Mouse (Mus musculus) layer of hippocampus, postnatal 10 days (tissue): ENCODE results near the gene Chrnb1. TPM values are rescaled to one million over a fixed set of nuclear protein-coding genes. Genes with fewer than 3 reads are reported as not detected.
A peak's percentile ranks its signal among the peaks of the same experiment; 100 is the strongest.

ENCODE experiments used
- DNase-seq, 2 experiments: peaks; one replicate each; pipeline ENCODE4 v3.0.0; 2021; ENCODE audit warnings: low spot score in 2 of 2
- long read RNA-seq: library from polyadenylated mRNA; stranded (forward); transcript quantifications from one replicate; pipeline ENCODE4 v2.0.0, GENCODE M21; 2023
- total RNA-seq, 2 experiments: library from RNA; stranded (reverse); gene quantifications; 2 replicates each; pipeline ENCODE4 v1.2.3; 2021

Chrnb1 gene
- 1 to 10 TPM; 1.1 to 1.6 TPM for total RNA-seq
- long read RNA-seq, partial matches to known transcripts = 1 of 1 reads
- long read RNA-seq, other reads (novel, unspliced or antisense) = 0 of 1 reads

DNA sequence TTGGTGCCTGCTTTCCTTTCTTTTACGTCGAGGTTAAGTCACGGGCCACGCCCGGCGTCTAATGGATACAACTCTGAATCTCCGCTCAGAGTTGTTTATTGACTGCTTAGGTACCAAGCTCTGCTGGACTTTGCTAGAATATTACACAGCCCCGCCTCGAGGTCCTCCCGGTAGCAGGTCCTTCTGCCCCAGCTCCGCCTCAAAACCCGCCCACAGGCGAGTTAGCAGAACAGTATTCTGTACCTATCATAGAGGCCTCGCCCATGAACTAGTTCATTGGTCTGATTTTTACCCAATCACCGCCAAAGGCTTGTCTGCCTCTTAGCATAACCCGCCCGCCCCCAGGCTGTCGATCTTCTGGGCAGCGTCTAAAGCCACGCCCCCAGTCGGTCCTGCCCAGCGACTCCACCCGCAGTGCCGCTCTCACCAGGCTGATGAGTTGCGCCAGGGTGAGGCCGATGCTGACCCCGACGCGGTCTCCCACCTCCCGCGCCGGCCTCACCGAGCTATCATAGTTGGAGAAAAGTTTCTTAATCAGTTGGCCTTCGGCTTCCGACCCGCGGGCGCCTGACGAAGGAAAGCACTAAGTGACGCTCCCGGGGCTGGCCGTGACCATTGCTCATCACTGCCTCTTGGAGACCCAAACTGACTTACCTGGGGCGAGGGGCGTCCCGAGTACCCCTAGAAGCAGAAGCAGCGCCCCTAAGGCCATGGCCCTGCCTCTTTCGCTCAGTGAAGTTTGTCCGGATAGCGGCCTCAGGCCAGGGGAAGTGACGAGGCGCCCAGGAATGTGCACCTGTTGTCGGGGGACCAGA is at the start of gene Chrnb1:
Gene Chrnb1, minus strand, starts transcription at position 776 of the 815 bp plus-strand sequence.
- DNase-seq = peak; percentile 83 to 88

- DNase-seq = no peak
Observed at GRCm38 (mm10) chr11:69838714-69839104, 43.0 kb upstream of the Chrnb1 start.

GRCm38 (mm10) chr11:69837952-69838713 is 42.4 kb upstream of the Chrnb1 start, which contains the start of gene Tmem256:
TSS of gene Tmem256 (plus strand) at chr11:69838514.
- DNase-seq = peak; percentile 95 to 97

DNA sequence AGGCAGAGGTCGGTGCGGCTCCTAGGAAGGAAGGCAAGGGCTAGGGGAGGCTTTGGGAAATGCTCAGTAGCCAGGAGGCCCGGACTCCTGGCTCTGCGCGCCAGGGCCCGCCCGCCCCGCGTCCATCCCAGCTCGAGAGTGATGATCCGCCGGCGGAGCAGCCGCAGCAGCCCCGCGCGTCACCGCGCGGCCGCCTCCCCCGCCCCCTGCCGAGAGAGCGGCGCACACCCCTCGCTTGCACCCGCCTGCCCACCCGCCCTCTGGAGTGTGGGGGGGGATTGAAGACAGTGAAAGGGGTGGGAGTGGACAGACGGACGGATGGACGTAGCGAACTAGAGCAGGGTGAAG is 41.8 kb upstream of the Chrnb1 start, which contains the start of gene Nlgn2:
Gene Nlgn2, minus strand, starts transcription at position 181 of the 348 bp plus-strand sequence.
- no peak for DNase-seq

GRCm38 (mm10) chr11:69836703-69837576 is 41.2 kb upstream of the Chrnb1 start:
- DNase-seq = peak; percentile 49 to 68

GRCm38 (mm10) chr11:69835966-69836335 is 40.2 kb upstream of the Chrnb1 start:
- DNase-seq = no peak

DNA sequence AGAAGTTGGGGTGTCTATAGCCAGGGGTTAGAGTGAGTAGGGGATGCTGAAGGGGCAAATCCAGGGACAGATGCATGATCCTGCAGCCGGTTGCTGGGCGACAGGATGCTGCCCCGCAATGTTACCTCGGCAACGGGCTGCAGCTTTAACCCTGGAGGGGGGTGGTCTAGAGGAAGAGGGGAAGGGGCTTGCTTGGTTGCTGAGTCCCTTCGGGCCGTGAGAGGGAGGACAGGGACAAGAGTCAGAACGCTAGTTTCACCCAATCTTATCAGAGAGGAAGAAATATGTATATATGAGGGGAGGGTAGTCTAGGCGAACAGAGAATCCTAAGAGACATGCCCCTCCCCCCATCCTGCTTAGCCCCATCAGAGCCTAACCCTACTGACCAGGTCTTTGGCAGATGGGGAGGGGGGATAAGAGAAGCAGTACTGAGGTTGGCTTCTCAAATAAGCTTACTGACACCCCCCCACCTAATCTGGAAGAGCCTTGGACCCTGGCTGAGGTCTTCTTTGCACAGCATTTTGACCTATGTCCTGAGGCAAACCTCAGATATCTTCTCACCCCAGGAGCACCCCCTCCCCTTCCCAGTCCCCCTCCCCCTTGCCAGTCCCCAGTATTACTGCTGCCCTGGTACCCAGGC is 39.7 kb upstream of the Chrnb1 start:
- peak in 1 of 2 experiments; percentile 33 for DNase-seq

GRCm38 (mm10) chr11:69834001-69834549 is 38.3 kb upstream of the Chrnb1 start:
- peak in 1 of 2 experiments; percentile 44 for DNase-seq

DNA sequence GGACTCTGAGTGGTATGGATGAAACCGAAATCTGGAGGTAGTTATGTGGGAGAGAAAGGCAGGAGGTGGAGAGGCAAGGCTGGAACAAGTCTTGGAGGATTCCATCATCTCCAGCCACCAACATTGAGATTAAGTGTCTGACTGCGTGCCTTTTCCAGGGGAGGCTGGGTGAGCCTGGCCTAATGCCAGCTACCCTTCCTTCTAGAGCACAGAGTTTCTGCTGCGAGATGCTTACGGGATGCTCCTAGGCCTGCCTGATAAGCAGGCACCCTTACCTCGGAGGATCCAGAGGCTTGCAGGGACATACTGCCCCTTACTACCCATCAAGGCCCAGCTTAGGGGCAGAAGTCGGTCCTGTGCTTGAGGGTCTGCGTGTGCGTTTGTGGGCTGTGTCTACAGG is 37.8 kb upstream of the Chrnb1 start:
- no peak for DNase-seq

DNA sequence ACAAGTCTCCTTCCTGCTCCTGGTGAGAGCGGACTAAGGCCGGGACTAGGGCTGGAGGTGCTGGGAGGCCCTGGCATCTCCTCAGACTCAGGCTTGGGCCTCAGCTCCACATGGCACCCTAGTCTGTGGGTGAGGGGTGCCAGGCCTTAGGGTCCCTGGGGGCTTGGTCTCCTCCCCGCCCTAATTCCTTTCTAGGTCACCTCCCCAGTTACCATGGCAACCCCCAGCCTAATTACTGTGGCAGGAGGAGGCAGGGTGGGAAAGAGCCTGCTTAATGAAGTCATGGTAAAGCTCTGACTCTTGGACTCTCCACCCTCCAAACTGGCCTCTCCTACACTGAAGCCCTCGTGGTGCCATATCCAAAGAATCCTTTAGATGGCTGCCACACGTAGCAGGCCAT is 33.1 kb upstream of the Chrnb1 start:
- DNase-seq = no peak

DNA sequence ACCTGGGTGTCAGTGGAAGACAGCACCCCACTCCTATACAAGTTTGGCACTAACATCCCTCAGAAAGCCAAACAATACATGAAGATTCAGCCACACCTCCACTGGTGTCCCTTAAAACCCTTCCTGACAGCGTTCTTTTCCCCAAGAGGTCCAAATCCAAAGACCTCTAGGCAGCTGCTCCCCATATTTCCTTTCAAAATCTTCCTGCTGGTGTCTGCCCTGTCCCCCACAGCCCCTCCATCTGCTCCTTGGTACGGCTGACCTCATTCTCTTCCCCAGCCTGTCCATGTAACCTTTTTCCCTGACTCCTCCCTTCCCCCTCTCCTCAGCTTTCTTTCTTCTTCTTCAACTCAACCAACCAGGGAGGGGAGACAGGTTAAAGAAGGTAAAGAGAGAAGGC is 27.7 kb upstream of the Chrnb1 start:
- no peak for DNase-seq

- DNase-seq = no peak
Observed at GRCm38 (mm10) chr11:69822080-69822479, 26.3 kb upstream of the Chrnb1 start, which contains the start of gene Spem1. TSS of gene Spem1 (minus strand) at chr11:69822180.

GRCm38 (mm10) chr11:69818871-69819270 is 23.1 kb upstream of the Chrnb1 start:
- DNase-seq = no peak

DNA sequence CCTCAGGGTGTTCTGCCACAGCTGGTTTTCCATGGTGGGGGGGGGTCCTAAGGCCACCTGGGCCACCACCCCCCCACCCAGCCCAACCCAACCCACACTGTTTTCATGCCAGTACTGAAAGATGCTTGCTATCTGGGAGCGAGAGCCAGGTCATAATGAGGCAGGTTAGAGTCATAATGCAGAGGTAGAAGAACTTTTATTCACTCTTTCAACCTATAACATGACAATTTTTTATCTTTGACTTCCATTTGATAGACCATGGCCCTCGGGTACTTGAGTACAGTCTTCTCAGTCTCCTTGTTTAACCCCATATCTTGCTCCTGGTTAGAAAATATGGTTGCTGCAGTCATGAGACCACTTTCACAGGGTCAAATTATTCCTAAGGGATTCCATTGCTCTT is 22.6 kb upstream of the Chrnb1 start, which contains the start of gene Spem2:
Gene Spem2, minus strand, starts transcription at position 101 of the 400 bp plus-strand sequence.
- DNase-seq = no peak

- DNase-seq = no peak
Observed at GRCm38 (mm10) chr11:69816520-69816919, 20.8 kb upstream of the Chrnb1 start.

DNA sequence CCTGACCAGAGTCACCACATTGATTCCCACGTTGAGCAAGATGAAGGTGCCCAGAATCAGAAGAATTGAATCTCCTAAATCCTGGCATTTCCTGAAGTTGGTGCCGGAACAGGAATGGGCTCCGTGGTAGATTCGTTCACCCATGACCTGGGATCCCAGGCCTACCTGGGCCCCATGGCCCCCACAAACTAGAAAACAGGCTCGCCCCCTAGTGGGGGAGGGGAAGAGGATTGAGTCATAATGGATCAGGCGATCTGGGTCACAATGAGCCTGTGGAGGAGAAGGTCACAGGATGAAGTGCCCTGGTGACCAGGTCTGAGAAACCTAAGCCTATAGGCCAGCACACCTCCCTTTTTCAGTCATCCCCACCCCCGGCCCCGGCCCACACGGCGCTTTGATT is 19.4 kb upstream of the Chrnb1 start, which contains the start of gene Gm39566:
Gene Gm39566, minus strand, starts transcription at position 144 of the 400 bp plus-strand sequence.
- DNase-seq = no peak

DNA sequence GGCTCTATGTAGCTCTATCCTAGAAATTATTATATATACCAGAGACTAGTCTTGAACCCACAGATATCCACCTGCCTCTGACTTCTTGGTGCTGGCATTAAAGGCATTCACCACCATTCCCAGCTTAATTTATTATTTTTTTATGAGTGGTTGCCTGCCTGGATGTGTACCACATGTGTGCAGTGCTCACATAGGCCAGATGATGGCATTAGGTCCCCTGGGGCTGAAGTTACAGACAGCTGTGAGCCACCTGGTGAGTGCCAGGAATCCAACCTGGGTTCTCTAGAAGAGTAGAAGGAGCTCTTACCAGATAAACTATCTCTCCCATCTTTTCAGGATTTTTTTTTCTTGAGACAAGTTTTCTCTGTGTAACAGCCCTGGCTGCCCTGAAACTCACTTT is 14.5 kb upstream of the Chrnb1 start:
- DNase-seq = no peak

DNA sequence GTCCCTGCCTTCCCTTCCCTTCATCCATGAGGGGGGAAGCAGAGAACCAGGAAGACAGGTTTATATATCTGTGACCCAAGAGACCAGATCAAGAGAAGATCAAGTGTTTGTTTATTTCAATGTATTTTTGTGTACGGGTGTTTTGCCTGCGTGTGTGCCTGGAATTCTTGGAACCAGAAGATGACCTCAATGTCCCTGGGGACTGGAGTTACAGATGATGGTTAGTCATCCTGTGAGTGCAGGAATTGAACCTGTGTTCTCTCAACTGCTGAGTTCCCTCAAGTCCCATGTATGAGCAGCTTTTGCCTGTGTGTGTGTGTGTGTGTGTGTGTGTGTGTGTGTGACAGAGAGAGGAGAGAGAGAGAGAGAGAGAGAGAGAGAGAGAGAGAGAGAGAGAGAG is 11.9 kb upstream of the Chrnb1 start:
- DNase-seq = no peak

DNA sequence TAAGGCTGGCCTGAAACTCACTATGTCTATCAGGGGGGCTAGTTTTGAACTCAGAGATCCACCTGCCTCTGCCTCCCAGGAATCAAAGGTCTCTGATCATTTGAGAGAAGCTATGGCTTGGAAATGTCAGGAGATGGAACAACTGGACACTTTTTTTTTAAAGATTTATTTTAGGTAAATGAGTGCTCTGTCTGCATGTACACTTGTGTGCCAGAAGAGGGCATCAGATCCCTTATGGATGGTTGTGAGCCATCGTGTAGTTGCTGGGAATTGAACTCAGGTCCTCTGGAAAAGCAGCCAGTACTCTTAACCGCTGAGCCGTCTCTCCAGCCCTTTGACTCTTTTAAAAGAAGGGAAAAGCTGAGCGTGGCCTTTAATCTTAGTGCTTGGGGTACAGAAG is 10.6 kb upstream of the Chrnb1 start:
- DNase-seq = no peak
